Mouse (Mus musculus): ENCODE measurements around the gene Gm8237. TPM values are rescaled to one million over a fixed set of nuclear protein-coding genes. Genes with fewer than 3 reads are reported as not detected.

The Gm8237 gene
- polyA plus RNA-seq, 1 experiment from 2014 or later: 0.74 TPM

Other genes with a start within 250 kb of the Gm8237 start
- gene Gm8265, start 247.4 kb downstream of the Gm8237 start, polyA plus RNA-seq (2014; fragmentation: Nextera tagmentation; extraction: Ambion mirVana): not detected in 2 replicates
- gene Gm9603, start 192.9 kb downstream of the Gm8237 start, polyA plus RNA-seq (2014; fragmentation: Nextera tagmentation; extraction: Ambion mirVana): not detected in 2 replicates
- gene Gm3373, start 138.8 kb downstream of the Gm8237 start, polyA plus RNA-seq (2014; fragmentation: Nextera tagmentation; extraction: Ambion mirVana): 0.32 and 0.74 TPM in 2 replicates
- gene Gm3383, start 72.4 kb downstream of the Gm8237 start, polyA plus RNA-seq (2014; fragmentation: Nextera tagmentation; extraction: Ambion mirVana): 4.8 and 10.4 TPM in 2 replicates
- not detected in 2 replicates for gene Gm3424, start 50.1 kb downstream of the Gm8237 start, polyA plus RNA-seq (2014; fragmentation: Nextera tagmentation; extraction: Ambion mirVana)
- 3.6 and 5.1 TPM in 2 replicates for gene Gm3248, start 81.4 kb upstream of the Gm8237 start, polyA plus RNA-seq (2014; fragmentation: Nextera tagmentation; extraction: Ambion mirVana)
- gene Gm3453, start 98.8 kb upstream of the Gm8237 start, polyA plus RNA-seq (2014; fragmentation: Nextera tagmentation; extraction: Ambion mirVana): not detected in 2 replicates
- gene Gm6337, start 177.9 kb upstream of the Gm8237 start, polyA plus RNA-seq (2014; fragmentation: Nextera tagmentation; extraction: Ambion mirVana): not detected in 2 replicates
- gene Gm8206, start 213.6 kb upstream of the Gm8237 start, polyA plus RNA-seq (2014; fragmentation: Nextera tagmentation; extraction: Ambion mirVana): 7.0 and 7.1 TPM in 2 replicates
- gene Gm3468, start 228.3 kb upstream of the Gm8237 start, polyA plus RNA-seq (2014; fragmentation: Nextera tagmentation; extraction: Ambion mirVana): 5.6 and 6.3 TPM in 2 replicates
- not detected in 2 replicates for gene Gm3476, start 245.4 kb upstream of the Gm8237 start, polyA plus RNA-seq (2014; fragmentation: Nextera tagmentation; extraction: Ambion mirVana)

Measured in midbrain, embryonic 14.5 days (tissue).